Mouse (Mus musculus): ENCODE results near the gene Ccdc186. TPM values are rescaled to one million over a fixed set of nuclear protein-coding genes. Genes with fewer than 3 reads are reported as not detected.
A peak's percentile ranks its signal among the peaks of the same experiment; 100 is the strongest.
"Not testable (repeated sequence)": the region's sequence is repeated elsewhere in the genome, so short reads cannot be mapped to it uniquely, and the experiment has no call there.

Gene Ccdc186
- polyA plus RNA-seq, 1 experiment from 2014 or later, result 12.9 TPM

DNA sequence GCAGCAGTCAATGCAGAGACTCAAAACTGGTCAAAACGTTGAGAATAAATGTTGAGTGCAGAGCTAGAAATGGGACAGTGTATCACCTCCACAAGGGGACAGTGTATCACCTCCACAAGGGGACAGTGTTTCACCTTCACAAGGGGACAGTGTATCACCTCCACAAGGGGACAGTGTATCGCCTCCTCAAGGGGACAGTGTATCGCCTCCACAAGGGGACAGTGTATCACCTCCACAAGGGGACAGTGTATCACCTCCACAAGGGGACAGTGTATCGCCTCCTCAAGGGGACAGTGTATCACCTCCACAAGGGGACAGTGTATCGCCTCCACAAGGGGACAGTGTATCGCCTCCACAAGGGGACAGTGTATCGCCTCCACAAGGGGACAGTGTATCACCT, 43.5 kb downstream of the Ccdc186 start:
- not testable (repeated sequence) for H3K9ac ChIP-seq (ENCODE audit: low read depth, low read length); H3K4me3 ChIP-seq (ENCODE audit: low read length); H3K4me2 ChIP-seq (ENCODE audit: low read depth, low read length); H3K27ac ChIP-seq (ENCODE audit: low read length); ATAC-seq; H3K9me3 ChIP-seq (ENCODE audit: control insufficient read depth, low read length); H3K36me3 ChIP-seq (ENCODE audit: control insufficient read depth, insufficient read depth, low read length); H3K27me3 ChIP-seq (replicated peaks; ENCODE audit: control insufficient read depth, insufficient read depth, low read length)
- 94% methylated on average over 7 of the region's 7 CpGs for WGBS
- peaks cover 17% of the 10 kb centered on the region for H3K4me1 ChIP-seq (ENCODE audit: control insufficient read depth, insufficient read depth, low read length)

DNA sequence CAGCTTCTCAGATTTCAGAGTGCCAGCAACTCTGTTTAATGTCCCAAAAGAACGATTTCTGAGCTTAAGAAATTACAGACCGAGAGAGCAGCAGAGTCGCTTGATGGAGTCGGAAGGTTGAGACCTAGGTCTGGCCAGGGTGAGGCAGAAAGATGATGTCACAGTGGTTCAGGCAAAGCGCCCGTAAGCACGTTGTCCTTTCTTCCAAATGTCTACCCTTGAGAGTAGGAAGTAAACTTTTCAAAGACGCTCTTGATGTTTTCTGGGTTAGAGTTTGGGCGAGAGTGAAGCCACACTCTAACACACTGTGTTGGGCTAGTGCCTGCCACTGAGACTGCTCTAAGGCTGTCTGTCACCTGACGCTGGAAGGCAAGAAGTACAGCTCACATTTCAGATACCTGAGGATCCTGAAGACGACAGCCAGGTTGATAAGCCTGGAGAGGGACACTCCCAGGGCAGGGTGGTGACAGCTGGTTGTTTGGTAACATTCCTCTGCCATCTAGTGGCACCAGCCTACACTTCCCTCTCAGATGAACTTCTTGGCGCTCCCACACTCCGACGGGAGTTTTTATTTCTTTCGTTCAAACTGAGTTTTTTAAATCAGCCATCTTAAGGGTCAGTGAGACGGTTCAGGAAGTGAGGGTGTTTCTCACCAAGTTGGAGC, 45.1 kb downstream of the Ccdc186 start:
- Histone ChIP-seq H3K36me3 (ENCODE audit: control insufficient read depth, insufficient read depth, low read length) (no peaks in the 10 kb centered on the region), H3K27me3 (replicated peaks; ENCODE audit: control insufficient read depth, insufficient read depth, low read length) (peaks cover 6% of the 10 kb centered on the region; the same call in 1 of the 2 replicates), H3K9me3 (ENCODE audit: control insufficient read depth, low read length) (no peaks in the 10 kb centered on the region), H3K4me1 (ENCODE audit: control insufficient read depth, insufficient read depth, low read length) (peaks cover 17% of the 10 kb centered on the region), H3K4me2 (ENCODE audit: low read depth, low read length) (peak overlapping the region; percentile 49), H3K9ac (ENCODE audit: low read depth, low read length) (0 out of 2 replicates have a peak overlapping the region, but pooled peaks have one; percentile 33), H3K27ac (ENCODE audit: low read length) (no peak overlapping the region), H3K4me3 (ENCODE audit: low read length) (0 out of 2 replicates have a peak overlapping the region, but pooled peaks have one; percentile 6)
- 20% methylated on average over 16 of the region's 16 CpGs for WGBS
- peak; percentile 75 for ATAC-seq

DNA sequence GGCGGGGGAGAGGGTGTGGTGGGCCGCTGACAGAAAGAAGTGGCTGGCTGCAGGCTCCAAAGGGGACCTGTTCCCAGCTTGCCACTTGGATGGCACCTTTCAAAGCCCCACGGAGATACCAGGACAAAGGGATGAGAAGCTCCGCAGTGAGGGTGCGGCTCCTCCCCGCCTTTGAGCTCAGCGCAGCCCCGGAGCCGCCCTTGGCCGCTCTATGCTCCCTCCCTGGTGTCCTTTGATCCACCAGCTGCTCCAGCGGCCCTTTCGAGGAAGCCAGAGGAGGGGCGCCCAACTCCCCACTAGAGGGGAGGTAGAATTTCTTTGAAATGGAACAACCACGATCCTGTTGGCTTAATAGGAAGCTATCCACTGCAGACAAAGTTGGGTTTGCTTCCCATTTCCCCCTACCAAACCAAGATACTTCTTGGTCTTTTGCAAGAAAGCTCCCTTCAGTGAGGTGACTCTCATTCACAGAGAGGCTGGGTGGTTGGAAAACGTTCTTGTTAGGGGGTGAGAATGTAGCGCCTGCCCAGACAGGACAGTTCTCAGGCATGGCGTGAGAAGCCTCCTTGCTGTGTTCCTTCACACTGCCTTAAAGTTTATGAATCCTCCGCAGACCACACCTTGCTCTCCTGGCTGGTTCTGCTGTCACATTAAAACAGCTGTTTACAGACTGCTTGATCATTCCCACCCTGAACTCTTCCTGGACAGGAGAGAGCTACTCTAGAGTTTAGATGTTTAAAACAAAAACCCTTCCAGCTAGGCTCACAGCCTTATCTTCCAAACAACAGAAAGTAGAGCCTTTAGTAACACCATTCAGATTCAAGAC, 45.9 kb downstream of the Ccdc186 start:
- Histone ChIP-seq H3K4me1 (ENCODE audit: control insufficient read depth, insufficient read depth, low read length) (peaks cover 17% of the 10 kb centered on the region), H3K9me3 (ENCODE audit: control insufficient read depth, low read length) (no peaks in the 10 kb centered on the region), H3K9ac (ENCODE audit: low read depth, low read length) (peak overlapping the region; percentile 27), H3K4me2 (ENCODE audit: low read depth, low read length) (peak overlapping the region; percentile 49), H3K36me3 (ENCODE audit: control insufficient read depth, insufficient read depth, low read length) (no peaks in the 10 kb centered on the region), H3K4me3 (ENCODE audit: low read length) (peak overlapping the region; percentile 30), H3K27ac (ENCODE audit: low read length) (no peak overlapping the region), H3K27me3 (replicated peaks; ENCODE audit: control insufficient read depth, insufficient read depth, low read length) (peaks cover 6% of the 10 kb centered on the region; the same call in 1 of the 2 replicates)
- ATAC-seq, result peak; percentile 44; the same call in 1 of the 2 replicates
- 5% methylated on average over 17 of the region's 18 CpGs for WGBS

DNA sequence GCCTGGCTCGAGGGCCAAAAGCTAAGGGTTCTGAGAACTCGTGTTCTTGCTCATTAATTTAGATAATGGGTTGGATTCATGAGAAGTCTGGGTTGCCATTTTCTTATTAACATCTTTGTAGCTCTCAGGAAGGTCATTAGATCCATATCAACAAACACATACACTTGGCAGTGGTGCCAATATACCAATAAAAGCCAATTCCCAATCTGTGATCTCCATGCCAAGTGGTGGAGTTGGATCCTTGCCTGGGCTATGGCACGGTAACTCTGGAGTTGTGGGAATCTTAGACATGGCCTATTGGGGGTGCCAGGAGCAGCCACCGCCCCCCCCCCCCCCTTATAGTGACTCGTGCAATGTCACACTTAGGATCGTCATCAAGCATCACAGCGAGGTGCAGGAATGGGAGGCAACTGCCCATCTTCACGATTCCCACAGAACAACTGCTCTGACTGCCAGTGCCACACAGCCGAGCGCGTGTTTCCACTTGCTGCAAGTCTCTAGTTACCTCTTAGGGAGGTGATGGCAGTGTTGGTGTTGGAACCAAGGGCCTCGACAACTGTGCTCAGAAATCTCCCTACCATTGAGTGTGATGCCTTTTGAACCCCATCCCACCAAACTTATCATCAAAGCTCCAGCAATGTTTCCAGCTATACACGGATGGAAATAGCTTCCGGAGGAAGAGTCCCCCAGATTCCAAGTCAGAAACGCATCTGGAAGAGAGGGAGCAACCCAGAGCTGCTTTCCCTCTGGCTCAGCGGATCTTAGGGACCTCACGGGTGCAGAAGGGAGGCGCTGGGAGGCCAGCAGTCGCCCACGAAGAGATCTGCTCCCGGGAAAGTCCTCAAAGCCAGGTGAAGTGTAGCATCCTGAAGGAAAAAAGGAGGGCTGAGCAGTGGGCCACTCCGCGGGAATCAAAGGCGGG, 46.8 kb downstream of the Ccdc186 start:
- H3K9me3 ChIP-seq (ENCODE audit: control insufficient read depth, low read length), result no peaks in the 10 kb centered on the region
- H3K27ac ChIP-seq (ENCODE audit: low read length), result no peak overlapping the region
- H3K4me3 ChIP-seq (ENCODE audit: low read length), result peak overlapping the region; percentile 30
- no peaks in the 10 kb centered on the region for H3K36me3 ChIP-seq (ENCODE audit: control insufficient read depth, insufficient read depth, low read length)
- H3K27me3 ChIP-seq (replicated peaks; ENCODE audit: control insufficient read depth, insufficient read depth, low read length), result peaks cover 6% of the 10 kb centered on the region; the same call in 1 of the 2 replicates
- H3K9ac ChIP-seq (ENCODE audit: low read depth, low read length), result peak overlapping the region; percentile 27
- peak overlapping the region; percentile 49 for H3K4me2 ChIP-seq (ENCODE audit: low read depth, low read length)
- ATAC-seq, result no peak
- WGBS, result 42% methylated on average over 24 of the region's 24 CpGs
- peaks cover 17% of the 10 kb centered on the region for H3K4me1 ChIP-seq (ENCODE audit: control insufficient read depth, insufficient read depth, low read length)

DNA sequence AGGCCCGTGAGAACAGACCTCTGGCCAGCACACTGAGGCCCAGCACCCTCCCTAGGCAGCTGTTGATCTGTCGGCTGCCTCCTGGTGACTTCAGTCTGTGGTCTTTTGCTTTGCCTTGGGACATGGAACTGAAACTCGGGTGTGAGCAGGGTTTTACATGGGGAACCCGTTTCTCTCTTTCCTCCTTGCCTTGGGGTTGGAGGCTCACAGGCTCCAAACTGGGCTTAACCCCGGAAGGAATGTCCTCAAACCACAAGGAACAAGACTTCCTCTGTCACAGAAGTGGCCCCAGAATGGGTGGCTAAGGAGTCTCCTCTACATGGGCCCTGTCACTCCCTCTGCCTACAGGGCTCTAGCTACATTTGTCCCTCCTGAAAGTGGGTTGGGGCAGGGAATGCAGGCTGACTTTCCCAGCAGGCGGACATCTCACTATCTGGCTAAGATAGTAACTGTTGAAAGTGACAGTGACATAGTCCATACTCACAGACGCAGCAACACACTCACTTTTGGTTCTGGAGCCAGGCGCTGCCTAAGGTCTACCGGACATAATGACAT, 47.5 kb downstream of the Ccdc186 start:
- Histone ChIP-seq H3K27ac (ENCODE audit: low read length) (no peak overlapping the region), H3K4me2 (ENCODE audit: low read depth, low read length) (no peak overlapping the region), H3K4me1 (ENCODE audit: control insufficient read depth, insufficient read depth, low read length) (peaks cover 17% of the 10 kb centered on the region), H3K9me3 (ENCODE audit: control insufficient read depth, low read length) (no peaks in the 10 kb centered on the region), H3K27me3 (replicated peaks; ENCODE audit: control insufficient read depth, insufficient read depth, low read length) (peaks cover 6% of the 10 kb centered on the region; the same call in 1 of the 2 replicates), H3K9ac (ENCODE audit: low read depth, low read length) (no peak overlapping the region), H3K36me3 (ENCODE audit: control insufficient read depth, insufficient read depth, low read length) (no peaks in the 10 kb centered on the region), H3K4me3 (ENCODE audit: low read length) (no peak overlapping the region)
- ATAC-seq, result no peak
- WGBS, result 72% methylated on average over 9 of the region's 9 CpGs

DNA sequence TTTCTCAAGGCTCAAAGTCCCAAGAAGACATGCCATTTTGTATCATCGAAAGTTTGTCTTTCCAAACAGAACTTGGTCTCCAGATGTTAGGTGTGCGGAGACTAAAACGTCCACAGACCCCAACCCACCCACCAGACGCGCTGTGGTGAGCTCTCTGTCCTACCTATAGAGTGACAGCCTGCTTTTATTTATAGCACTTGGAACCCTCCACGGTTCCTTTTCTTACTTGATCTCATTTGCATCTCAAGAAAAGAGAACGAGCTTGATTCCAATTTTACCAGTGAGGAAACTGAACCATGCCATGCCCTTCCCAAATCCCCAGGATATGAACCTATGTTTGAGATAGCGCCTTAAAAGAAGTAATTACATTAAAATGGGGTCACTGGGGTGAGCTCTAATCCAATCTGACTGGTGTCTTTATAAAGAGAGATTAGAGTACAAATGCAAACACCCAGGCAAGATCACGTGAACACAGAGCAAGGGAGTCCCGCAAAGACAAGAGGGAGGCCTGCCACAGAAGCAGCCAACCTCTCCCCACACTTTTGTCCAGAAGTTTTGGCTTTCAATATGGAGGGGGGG, 48.5 kb downstream of the Ccdc186 start:
- Histone ChIP-seq H3K36me3 (ENCODE audit: control insufficient read depth, insufficient read depth, low read length) (no peaks in the 10 kb centered on the region), H3K4me1 (ENCODE audit: control insufficient read depth, insufficient read depth, low read length) (peaks cover 17% of the 10 kb centered on the region), H3K4me3 (ENCODE audit: low read length) (no peak overlapping the region), H3K9ac (ENCODE audit: low read depth, low read length) (no peak overlapping the region), H3K4me2 (ENCODE audit: low read depth, low read length) (no peak overlapping the region), H3K9me3 (ENCODE audit: control insufficient read depth, low read length) (no peaks in the 10 kb centered on the region), H3K27ac (ENCODE audit: low read length) (no peak overlapping the region), H3K27me3 (replicated peaks; ENCODE audit: control insufficient read depth, insufficient read depth, low read length) (peaks cover 6% of the 10 kb centered on the region; the same call in 1 of the 2 replicates)
- ATAC-seq, result no peak
- WGBS, result 73% methylated on average over 10 of the region's 10 CpGs

DNA sequence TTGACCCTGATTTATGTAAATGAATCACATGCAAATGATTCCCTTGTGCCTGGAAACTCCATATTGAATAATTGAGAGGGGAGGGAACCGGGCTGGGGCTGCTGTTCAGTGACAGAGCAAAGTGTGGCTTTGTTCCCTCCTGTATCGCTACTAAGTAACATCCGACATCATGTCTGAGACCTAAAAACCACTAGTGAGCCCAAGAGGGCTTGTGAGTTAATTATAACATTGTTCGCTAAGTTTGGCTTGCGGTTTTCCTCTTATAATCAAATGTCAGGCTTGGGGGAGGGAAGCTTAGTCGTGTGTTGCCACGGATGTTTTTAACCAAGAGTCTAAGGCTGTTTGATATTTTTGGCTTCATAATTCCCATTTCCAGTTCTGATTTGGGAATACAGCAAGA, 49.8 kb downstream of the Ccdc186 start:
- peaks cover 17% of the 10 kb centered on the region for H3K4me1 ChIP-seq (ENCODE audit: control insufficient read depth, insufficient read depth, low read length)
- no peak overlapping the region for H3K9ac ChIP-seq (ENCODE audit: low read depth, low read length)
- WGBS, result 86% methylated on average over 7 of the region's 7 CpGs
- H3K27ac ChIP-seq (ENCODE audit: low read length), result no peak overlapping the region
- H3K27me3 ChIP-seq (replicated peaks; ENCODE audit: control insufficient read depth, insufficient read depth, low read length), result peaks cover 6% of the 10 kb centered on the region; the same call in 1 of the 2 replicates
- H3K36me3 ChIP-seq (ENCODE audit: control insufficient read depth, insufficient read depth, low read length), result no peaks in the 10 kb centered on the region
- no peak for ATAC-seq
- H3K4me2 ChIP-seq (ENCODE audit: low read depth, low read length), result no peak overlapping the region
- H3K9me3 ChIP-seq (ENCODE audit: control insufficient read depth, low read length), result no peaks in the 10 kb centered on the region
- H3K4me3 ChIP-seq (ENCODE audit: low read length), result no peak overlapping the region

DNA sequence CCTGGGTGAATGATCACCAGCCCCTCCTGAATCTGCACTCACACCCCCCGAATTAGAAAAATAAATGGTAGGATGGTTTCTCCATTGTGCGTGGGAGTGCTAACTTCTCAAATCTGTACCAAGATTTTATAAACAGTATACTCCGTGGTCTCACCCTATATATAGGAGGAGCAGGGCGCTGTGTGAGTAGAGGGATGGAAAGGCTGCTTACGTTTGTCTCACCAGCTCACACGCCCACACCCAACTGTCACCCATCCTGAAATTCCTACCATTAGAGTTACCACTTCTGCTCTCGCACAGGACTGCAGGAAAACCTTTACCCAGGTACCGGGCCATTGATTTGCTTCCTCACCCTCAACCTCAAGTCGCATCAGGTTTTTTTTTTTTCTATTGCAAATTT, 53.0 kb downstream of the Ccdc186 start:
- no peaks in the 10 kb centered on the region for H3K9me3 ChIP-seq (ENCODE audit: control insufficient read depth, low read length)
- WGBS, result 83% methylated on average over 9 of the region's 9 CpGs
- no peaks in the 10 kb centered on the region for H3K4me1 ChIP-seq (ENCODE audit: control insufficient read depth, insufficient read depth, low read length)
- no peak overlapping the region for H3K27ac ChIP-seq (ENCODE audit: low read length)
- H3K4me2 ChIP-seq (ENCODE audit: low read depth, low read length), result no peak overlapping the region
- H3K9ac ChIP-seq (ENCODE audit: low read depth, low read length), result no peak overlapping the region
- H3K36me3 ChIP-seq (ENCODE audit: control insufficient read depth, insufficient read depth, low read length), result no peaks in the 10 kb centered on the region
- H3K4me3 ChIP-seq (ENCODE audit: low read length), result no peak overlapping the region
- ATAC-seq, result no peak
- H3K27me3 ChIP-seq (replicated peaks; ENCODE audit: control insufficient read depth, insufficient read depth, low read length), result no peaks in the 10 kb centered on the region
